Mouse (Mus musculus) MEL (cell line): Measurements from ENCODE around the gene Hist1h2bh.
A peak's percentile ranks its signal among the peaks of the same experiment; 100 is the strongest.
"Not testable (repeated sequence)": the region's sequence is repeated elsewhere in the genome, so short reads cannot be mapped to it uniquely, and the experiment has no call there.

ENCODE experiments used
- CTCF ChIP-seq, 3 experiments: IDR thresholded peaks in 2 of 3; conservative IDR thresholded peaks in 1 of 3; 2 replicates each; pipeline ENCODE4 v1.5.1; 2011 to 2012; ENCODE audit warnings: low read length in 3 of 3, low read depth in 2 of 3, mild to moderate bottlenecking in 2 of 3, improper control_type of control experiment in 1 of 3, inconsistent platforms in 1 of 3, mixed read lengths in 1 of 3, moderate library complexity in 1 of 3; ENCODE audit not compliant: control insufficient read depth in 1 of 3, insufficient read depth in 1 of 3, poor library complexity in 1 of 3, severe bottlenecking in 1 of 3
- EP300 ChIP-seq, 2 experiments: IDR thresholded peaks; 2 replicates each; pipeline ENCODE4 v1.6.1; 2011; ENCODE audit warnings: improper control_type of control experiment in 2 of 2, low read length in 2 of 2, low read depth in 1 of 2, mild to moderate bottlenecking in 1 of 2
- GABPA ChIP-seq: IDR thresholded peaks from 2 replicates; pipeline ENCODE4 v1.6.1; 2012; ENCODE audit warnings: low read depth, mild to moderate bottlenecking, inconsistent platforms, low read length, improper control_type of control experiment, moderate library complexity
- JUND ChIP-seq: IDR thresholded peaks from 2 replicates; pipeline ENCODE4 v1.6.1; 2011; ENCODE audit warnings: low read depth, mild to moderate bottlenecking, improper control_type of control experiment, low read length
- MAFK ChIP-seq: IDR thresholded peaks from 2 replicates; pipeline ENCODE4 v1.6.1; 2011; ENCODE audit warnings: low read depth, mild to moderate bottlenecking, low read length, improper control_type of control experiment, borderline replicate concordance
- MXI1 ChIP-seq: IDR thresholded peaks from 2 replicates; pipeline ENCODE4 v1.6.1; 2011; ENCODE audit warnings: mild to moderate bottlenecking, low read depth, low read length, improper control_type of control experiment
- POLR2A ChIP-seq, 2 experiments: IDR thresholded peaks; 2 replicates each; pipeline ENCODE4 v1.6.1; 2011 to 2012; ENCODE audit warnings: low read length in 2 of 2, mild to moderate bottlenecking in 2 of 2, control low read depth in 1 of 2, improper control_type of control experiment in 1 of 2, low read depth in 1 of 2, moderate library complexity in 1 of 2; ENCODE audit not compliant: control insufficient read depth in 1 of 2, insufficient read depth in 1 of 2, poor library complexity in 1 of 2
- USF1 ChIP-seq: IDR thresholded peaks from 2 replicates; pipeline ENCODE4 v1.6.1; 2014; ENCODE audit warnings: low read depth, mild to moderate bottlenecking, inconsistent platforms, low read length, improper control_type of control experiment, moderate library complexity
- USF2 ChIP-seq, 2 experiments: IDR thresholded peaks; 2 replicates each; pipeline ENCODE4 v1.6.1; 2011 to 2012; ENCODE audit warnings: improper control_type of control experiment in 2 of 2, low read length in 2 of 2, borderline replicate concordance in 1 of 2, inconsistent platforms in 1 of 2, low read depth in 1 of 2, mild to moderate bottlenecking in 1 of 2; ENCODE audit not compliant: insufficient read depth in 1 of 2
- ZC3H11A ChIP-seq: IDR thresholded peaks from 2 replicates; pipeline ENCODE4 v1.6.1; 2012; ENCODE audit warnings: low read depth, mild to moderate bottlenecking, inconsistent platforms, low read length, improper control_type of control experiment
- ZKSCAN1 ChIP-seq: IDR thresholded peaks from 2 replicates; pipeline ENCODE4 v1.6.1; 2012; ENCODE audit warnings: low read depth, mild to moderate bottlenecking, inconsistent platforms, low read length, improper control_type of control experiment, moderate library complexity

DNA sequence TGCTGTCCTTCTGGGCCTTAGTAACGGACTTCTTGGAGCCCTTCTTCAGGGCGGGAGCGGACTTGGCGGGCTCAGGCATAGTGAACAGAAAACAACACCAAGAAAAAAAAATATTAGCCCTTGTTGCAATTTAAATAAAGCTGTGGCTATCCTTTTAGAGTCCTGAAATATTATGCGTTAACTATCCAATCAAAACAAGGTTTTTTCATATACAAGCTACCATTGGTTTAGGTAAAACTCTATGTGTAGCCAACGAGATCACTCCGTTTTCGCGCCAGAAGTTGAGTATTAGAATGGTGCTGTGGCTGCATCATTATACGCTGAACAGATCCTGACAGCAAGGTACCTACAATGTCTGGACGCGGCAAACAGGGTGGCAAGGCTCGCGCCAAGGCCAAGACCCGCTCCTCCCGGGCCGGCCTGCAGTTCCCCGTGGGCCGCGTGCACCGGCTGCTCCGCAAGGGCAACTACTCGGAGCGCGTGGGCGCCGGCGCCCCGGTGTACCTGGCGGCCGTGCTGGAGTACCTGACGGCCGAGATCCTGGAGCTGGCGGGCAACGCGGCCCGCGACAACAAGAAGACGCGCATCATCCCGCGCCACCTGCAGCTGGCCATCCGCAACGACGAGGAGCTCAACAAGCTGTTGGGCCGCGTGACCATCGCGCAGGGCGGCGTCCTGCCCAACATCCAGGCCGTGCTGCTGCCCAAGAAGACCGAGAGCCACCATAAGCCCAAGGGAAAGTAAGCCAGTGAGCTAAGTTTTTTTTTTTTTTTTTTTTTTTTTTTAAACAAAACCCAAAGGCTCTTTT is 9.4 kb downstream of the Hist1h2bh start, which contains the start of gene Hist1h2af:
- not testable (repeated sequence) for TF ChIP-seq CTCF (IDR thresholded peaks at IDR 0.05 in 2 of 3, conservative IDR thresholded peaks at IDR 0.05 in 1 of 3; ENCODE audit: control insufficient read depth in 1 of 3, insufficient read depth in 1 of 3, low read depth in 2 of 3, low read length in 3 of 3, poor library complexity in 1 of 3, severe bottlenecking in 1 of 3); ZC3H11A; MXI1; MAFK; GABPA; USF2 (IDR thresholded peaks at IDR 0.05; ENCODE audit: borderline replicate concordance in 1 of 2, insufficient read depth in 1 of 2, low read depth in 1 of 2, low read length in 2 of 2); ZKSCAN1; USF1; JUND; EP300 (IDR thresholded peaks at IDR 0.05; ENCODE audit: low read depth in 1 of 2, low read length in 2 of 2)
- TF ChIP-seq POLR2A (IDR thresholded peaks at IDR 0.05; ENCODE audit: control insufficient read depth in 1 of 2, insufficient read depth in 1 of 2, low read depth in 1 of 2, low read length in 2 of 2, poor library complexity in 1 of 2), result peak; percentile 66 to 74; a peak in 3 of 4 replicates
